Mouse (Mus musculus) midbrain, embryonic 14.5 days (tissue): ENCODE measurements around the gene Naa80. TPM values are rescaled to one million over a fixed set of nuclear protein-coding genes. Genes with fewer than 3 reads are reported as not detected.

Experiments
- ATAC-seq: fragments of 200-750 bp; cut with Nextera tagmentation; 2 replicates; pipeline ENCODE4 v1.8.0; 2017; ENCODE audit warnings: moderate number of reproducible peaks, moderate library complexity; ENCODE audit not compliant: low FRiP score, low TSS enrichment
- DNase-seq: peaks from one replicate; pipeline ENCODE4 v3.0.0-alpha.2; 2015
- H3K27ac ChIP-seq: fragments of 300-500 bp; sonication (generic); replicated peaks from 2 replicates; pipeline ENCODE4 v1.5.1; 2014; ENCODE audit warnings: mild to moderate bottlenecking, low read depth, low read length, moderate library complexity
- H3K27me3 ChIP-seq: fragments of 300-500 bp; sonication (generic); 2 replicates; pipeline ENCODE4 v1.6.1; 2014; ENCODE audit warnings: low read length, control low read depth, mixed read lengths; ENCODE audit not compliant: control insufficient read depth, insufficient read depth
- H3K36me3 ChIP-seq: fragments of 300-500 bp; sonication (generic); 2 replicates; pipeline ENCODE4 v1.6.1; 2014; ENCODE audit warnings: low read length, control low read depth; ENCODE audit not compliant: control insufficient read depth, insufficient read depth
- H3K4me1 ChIP-seq: fragments of 300-500 bp; sonication (generic); 2 replicates; pipeline ENCODE4 v1.6.1; 2014; ENCODE audit warnings: mild to moderate bottlenecking, antibody characterized with exemption, low read length, control low read depth; ENCODE audit not compliant: control insufficient read depth, insufficient read depth
- H3K4me2 ChIP-seq: fragments of 300-500 bp; sonication (generic); 2 replicates; pipeline ENCODE4 v1.6.1; 2014; ENCODE audit warnings: mild to moderate bottlenecking, low read length, moderate library complexity
- H3K4me3 ChIP-seq: fragments of 300-500 bp; sonication (generic); replicated peaks from 2 replicates; pipeline ENCODE4 v1.5.1; 2014; ENCODE audit warnings: low read depth, low read length
- H3K9ac ChIP-seq: fragments of 300-500 bp; sonication (generic); replicated peaks from 2 replicates; pipeline ENCODE4 v1.6.1; 2014; ENCODE audit warnings: mild to moderate bottlenecking, low read length, moderate library complexity
- H3K9me3 ChIP-seq: fragments of 300-500 bp; sonication (generic); 2 replicates; pipeline ENCODE4 v1.6.1; 2016; ENCODE audit warnings: low read length, control low read depth, mixed read lengths; ENCODE audit not compliant: control insufficient read depth
- WGBS: fragments of 180-500 bp; shearing (Covaris S2); extraction: QIAGEN DNeasy Blood & Tissue Kit; methylation state at CpG from one replicate; pipeline ENCODE4 v1.1.7; 2014; 5-methylcytosine and 5-hydroxymethylcytosine counted together
- polyA plus RNA-seq: library from polyadenylated mRNA; unstranded; fragments of >200 nt; fragmentation: Nextera tagmentation; extraction: Ambion mirVana; gene quantifications from 2 replicates; pipeline ENCODE4 v1.2.1, GENCODE M21; 2014

The Naa80 gene
- polyA plus RNA-seq, 1 experiment from 2014 or later = 14.1 TPM

- Histone ChIP-seq H3K9me3 (no peaks in the 10 kb centered on the region), H3K4me3 (peak within 1 kb of the TSS; percentile 63), H3K9ac (peak within 1 kb of the TSS; percentile 59), H3K36me3 (peaks cover 53% of the 10 kb centered on the region), H3K4me2 (peak within 1 kb of the TSS; percentile 92), H3K4me1 (peaks cover 21% of the 10 kb centered on the region), H3K27ac (peak within 1 kb of the TSS; percentile 61), H3K27me3 (no peaks in the 10 kb centered on the region)
- under 1% methylated on average over 46 of the region's 46 CpGs for WGBS
- peak; percentile 91 for ATAC-seq
- peak; percentile 97 for DNase-seq
Measured at GRCm38 (mm10) chr9:107541474-107542351, 37.0 kb upstream of the Naa80 start, which contains the start of the genes Cyb561d2 and Nprl2. TSS of gene Cyb561d2 (minus strand) at chr9:107542193. TSS of gene Nprl2 (plus strand) at chr9:107542226.

DNA sequence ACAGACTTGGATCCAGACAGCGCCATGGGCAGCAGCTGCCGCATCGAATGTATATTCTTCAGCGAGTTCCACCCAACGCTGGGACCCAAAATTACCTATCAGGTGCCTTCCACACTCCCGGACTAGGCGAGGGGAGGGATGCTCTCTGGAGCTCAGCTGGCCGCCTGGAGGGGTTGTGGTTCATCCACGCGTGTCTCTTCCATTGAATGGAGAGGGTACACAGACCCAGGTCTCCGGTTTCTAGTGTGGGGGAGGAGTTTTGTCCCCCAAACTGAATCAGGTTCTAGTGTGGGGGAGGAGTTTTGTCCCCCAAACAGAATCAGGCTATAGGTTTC lies 36.4 kb upstream of the Naa80 start:
- H3K4me2 ChIP-seq = peak overlapping the region; percentile 92
- peak overlapping the region; percentile 53; the same call in 1 of the 2 replicates for H3K27ac ChIP-seq
- H3K36me3 ChIP-seq = peaks cover 48% of the 10 kb centered on the region
- no peaks in the 10 kb centered on the region for H3K9me3 ChIP-seq
- H3K27me3 ChIP-seq = no peaks in the 10 kb centered on the region
- H3K9ac ChIP-seq = peak overlapping the region; percentile 59
- WGBS = 3% methylated on average over 11 of the region's 11 CpGs
- DNase-seq = no peak
- ATAC-seq = no peak
- peaks cover 21% of the 10 kb centered on the region for H3K4me1 ChIP-seq
- H3K4me3 ChIP-seq = peak overlapping the region; percentile 63

- Histone ChIP-seq H3K4me1 (peaks cover 25% of the 10 kb centered on the region), H3K4me2 (peak overlapping the region; percentile 92), H3K27ac (no peak overlapping the region), H3K27me3 (no peaks in the 10 kb centered on the region), H3K4me3 (peak overlapping the region; percentile 63), H3K36me3 (peaks cover 44% of the 10 kb centered on the region), H3K9ac (no peak overlapping the region), H3K9me3 (no peaks in the 10 kb centered on the region)
- WGBS = 50% methylated on average over 8 of the region's 8 CpGs
- ATAC-seq (no peak), DNase-seq (no peak)
Measured at GRCm38 (mm10) chr9:107542721-107543120, 36.0 kb upstream of the Naa80 start.

DNA sequence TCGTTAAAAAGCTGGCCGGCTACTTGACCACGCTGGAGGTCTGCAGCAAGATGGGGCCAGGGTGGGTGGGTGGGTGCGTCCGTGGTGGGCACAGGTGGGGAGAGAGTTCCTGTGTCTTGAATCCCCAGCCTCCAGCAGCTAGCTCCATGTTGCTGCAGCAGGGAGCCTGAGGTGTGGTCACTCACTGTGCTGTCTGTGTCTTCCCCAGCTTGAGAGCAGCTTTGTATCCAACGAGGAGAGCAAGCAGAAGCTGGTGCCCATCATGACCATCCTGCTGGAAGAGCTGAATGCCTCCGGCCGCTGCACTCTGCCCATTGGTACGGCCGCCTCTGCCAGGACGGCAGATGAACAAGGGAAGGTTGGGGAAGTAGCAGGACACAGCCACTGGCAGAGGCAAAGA lies 35.4 kb upstream of the Naa80 start:
- 87% methylated on average over 11 of the region's 11 CpGs for WGBS
- no peak for DNase-seq
- Histone ChIP-seq H3K36me3 (peaks cover 38% of the 10 kb centered on the region), H3K27ac (no peak overlapping the region), H3K4me3 (no peak overlapping the region), H3K9ac (no peak overlapping the region), H3K4me2 (no peak overlapping the region), H3K4me1 (peaks cover 25% of the 10 kb centered on the region), H3K27me3 (no peaks in the 10 kb centered on the region), H3K9me3 (no peaks in the 10 kb centered on the region)
- no peak for ATAC-seq

DNA sequence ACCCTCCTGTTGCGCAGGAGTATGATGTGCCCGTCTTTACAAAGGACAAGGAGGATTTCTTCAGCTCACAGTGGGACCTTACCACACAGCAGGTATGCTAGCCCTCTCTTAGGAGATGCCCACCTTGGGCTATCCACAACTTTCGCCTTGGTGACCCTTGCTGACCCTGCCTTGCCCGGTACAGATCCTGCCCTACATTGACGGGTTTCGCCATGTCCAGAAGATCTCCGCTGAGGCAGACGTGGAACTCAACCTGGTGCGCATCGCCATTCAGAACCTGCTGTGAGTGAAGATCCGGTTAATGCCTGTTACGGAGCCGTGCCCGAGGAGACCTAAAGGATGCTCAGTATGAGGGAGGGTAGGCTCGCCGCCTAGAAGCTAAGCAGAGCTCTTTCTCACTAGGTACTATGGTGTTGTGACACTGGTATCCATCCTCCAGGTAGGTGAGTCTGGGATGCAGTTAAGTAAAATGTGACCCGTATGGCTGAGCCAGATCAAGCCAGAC lies 34.4 kb upstream of the Naa80 start:
- 95% methylated on average over 17 of the region's 17 CpGs for WGBS
- no peak for ATAC-seq
- Histone ChIP-seq H3K9ac (no peak overlapping the region), H3K4me1 (peaks cover 25% of the 10 kb centered on the region), H3K4me2 (no peak overlapping the region), H3K27ac (no peak overlapping the region), H3K27me3 (no peaks in the 10 kb centered on the region), H3K9me3 (no peaks in the 10 kb centered on the region), H3K36me3 (peaks cover 28% of the 10 kb centered on the region), H3K4me3 (no peak overlapping the region)
- no peak for DNase-seq

DNA sequence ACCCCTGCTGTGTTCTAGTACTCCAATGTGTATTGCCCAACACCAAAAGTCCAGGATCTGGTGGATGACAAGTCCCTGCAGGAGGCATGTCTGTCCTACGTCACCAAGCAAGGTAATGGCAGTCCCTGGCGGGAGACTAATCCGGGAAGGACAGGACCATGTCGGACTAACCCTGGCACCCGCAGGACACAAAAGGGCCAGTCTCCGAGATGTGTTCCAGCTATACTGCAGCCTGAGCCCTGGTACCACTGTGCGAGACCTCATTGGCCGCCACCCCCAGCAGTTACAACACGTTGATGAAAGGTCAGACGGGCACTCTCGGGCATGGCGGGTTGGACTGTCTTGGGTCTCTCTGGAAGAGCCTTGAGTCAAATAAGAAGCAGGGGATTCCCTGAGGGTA lies 34.0 kb upstream of the Naa80 start:
- no peak overlapping the region for H3K4me3 ChIP-seq
- no peaks in the 10 kb centered on the region for H3K27me3 ChIP-seq
- peaks cover 24% of the 10 kb centered on the region for H3K36me3 ChIP-seq
- ATAC-seq = no peak
- H3K9me3 ChIP-seq = no peaks in the 10 kb centered on the region
- 92% methylated on average over 12 of the region's 12 CpGs for WGBS
- peaks cover 25% of the 10 kb centered on the region for H3K4me1 ChIP-seq
- no peak for DNase-seq
- no peak overlapping the region for H3K27ac ChIP-seq
- no peak overlapping the region for H3K4me2 ChIP-seq
- H3K9ac ChIP-seq = no peak overlapping the region

DNA sequence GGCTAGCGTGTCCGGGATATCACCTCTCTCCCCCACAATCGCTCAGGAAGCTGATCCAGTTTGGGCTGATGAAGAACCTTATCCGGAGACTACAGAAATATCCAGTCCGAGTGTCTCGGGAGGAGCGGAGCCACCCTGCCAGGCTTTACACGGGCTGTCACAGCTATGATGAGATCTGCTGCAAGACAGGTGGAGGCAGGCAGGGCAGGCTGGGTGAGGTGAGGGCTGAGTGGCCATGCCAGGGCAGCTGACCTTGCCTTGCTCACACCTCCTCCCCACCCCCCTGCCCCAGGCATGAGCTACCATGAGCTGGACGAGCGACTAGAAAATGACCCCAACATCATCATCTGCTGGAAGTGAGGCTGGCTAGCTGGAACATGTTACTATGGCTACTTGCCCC lies 33.5 kb upstream of the Naa80 start:
- Histone ChIP-seq H3K4me3 (no peak overlapping the region), H3K27me3 (peaks cover 2% of the 10 kb centered on the region), H3K36me3 (peaks cover 19% of the 10 kb centered on the region), H3K4me1 (peaks cover 25% of the 10 kb centered on the region), H3K27ac (no peak overlapping the region), H3K9me3 (no peaks in the 10 kb centered on the region), H3K9ac (no peak overlapping the region), H3K4me2 (no peak overlapping the region)
- DNase-seq (no peak), ATAC-seq (no peak)
- 88% methylated on average over 10 of the region's 10 CpGs for WGBS

DNA sequence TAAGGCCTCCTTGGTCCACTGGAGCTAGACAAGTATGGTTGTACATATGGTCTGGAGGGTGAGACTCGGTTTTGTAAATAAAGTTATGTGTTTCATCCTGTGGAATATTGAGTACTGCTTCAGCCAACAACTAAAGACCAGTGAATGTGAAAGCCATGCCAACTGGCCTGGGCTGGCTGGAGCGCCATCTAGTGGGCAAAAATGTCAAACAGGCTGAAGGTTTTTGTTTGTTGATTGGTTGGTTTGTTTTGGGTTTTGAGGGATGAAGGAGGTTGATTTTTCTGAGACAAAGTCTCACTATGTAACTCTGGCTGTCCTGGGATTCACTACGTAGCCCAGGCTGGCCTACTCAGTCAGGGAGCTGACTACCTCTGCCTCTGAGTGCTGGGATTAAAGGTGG lies 33.1 kb upstream of the Naa80 start:
- Histone ChIP-seq H3K4me1 (peaks cover 25% of the 10 kb centered on the region), H3K27me3 (peaks cover 6% of the 10 kb centered on the region), H3K4me2 (no peak overlapping the region), H3K9me3 (no peaks in the 10 kb centered on the region), H3K36me3 (peaks cover 19% of the 10 kb centered on the region), H3K27ac (no peak overlapping the region), H3K4me3 (no peak overlapping the region), H3K9ac (no peak overlapping the region)
- WGBS = 5% methylated on average over 3 of the region's 3 CpGs
- DNase-seq (peak; percentile 88), ATAC-seq (no peak)

DNA sequence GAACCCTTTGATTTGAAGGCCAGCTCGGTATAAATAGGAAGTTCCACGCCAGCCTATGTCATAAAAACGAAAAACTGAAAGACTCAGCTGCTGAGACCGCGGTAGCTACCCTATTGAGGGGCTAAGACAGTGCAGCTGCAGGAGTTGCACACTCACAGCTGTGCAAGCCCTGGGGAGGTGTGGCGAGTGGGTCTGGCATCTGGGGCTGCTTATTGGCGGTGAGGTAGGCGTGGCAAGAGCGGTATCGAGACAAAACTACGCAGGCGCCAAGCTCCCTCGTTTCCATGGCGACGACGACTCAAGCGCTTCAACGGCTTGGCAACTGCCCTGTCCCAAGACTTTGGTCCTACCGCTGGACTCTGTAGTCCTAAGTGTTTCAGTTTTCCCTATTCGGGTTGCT lies 31.7 kb upstream of the Naa80 start, which contains the start of gene Zmynd10:
TSS of gene Zmynd10 (plus strand) at position 273 of the 400 bp plus-strand sequence.
- Histone ChIP-seq H3K9ac (no peak within 1 kb of the TSS; the same call in 1 of the 2 replicates), H3K36me3 (peaks cover 19% of the 10 kb centered on the region), H3K4me1 (peaks cover 26% of the 10 kb centered on the region), H3K9me3 (no peaks in the 10 kb centered on the region), H3K4me2 (peak within 1 kb of the TSS; percentile 48), H3K27me3 (peaks cover 20% of the 10 kb centered on the region), H3K4me3 (peak within 1 kb of the TSS; percentile 19), H3K27ac (peak within 1 kb of the TSS; percentile 14; the same call in 1 of the 2 replicates)
- DNase-seq (peak; percentile 96), ATAC-seq (peak; percentile 70; the same call in 1 of the 2 replicates)
- 3% methylated on average over 20 of the region's 20 CpGs for WGBS
